Mouse (Mus musculus): ENCODE data around the gene Mrpl47. TPM values are rescaled to one million over a fixed set of nuclear protein-coding genes. Genes with fewer than 3 reads are reported as not detected.

Gene Mrpl47
- polyA plus RNA-seq (2015; fragmentation: Nextera tagmentation; extraction: Ambion mirVana), result 17.6 and 18.9 TPM in 2 replicates

DNA sequence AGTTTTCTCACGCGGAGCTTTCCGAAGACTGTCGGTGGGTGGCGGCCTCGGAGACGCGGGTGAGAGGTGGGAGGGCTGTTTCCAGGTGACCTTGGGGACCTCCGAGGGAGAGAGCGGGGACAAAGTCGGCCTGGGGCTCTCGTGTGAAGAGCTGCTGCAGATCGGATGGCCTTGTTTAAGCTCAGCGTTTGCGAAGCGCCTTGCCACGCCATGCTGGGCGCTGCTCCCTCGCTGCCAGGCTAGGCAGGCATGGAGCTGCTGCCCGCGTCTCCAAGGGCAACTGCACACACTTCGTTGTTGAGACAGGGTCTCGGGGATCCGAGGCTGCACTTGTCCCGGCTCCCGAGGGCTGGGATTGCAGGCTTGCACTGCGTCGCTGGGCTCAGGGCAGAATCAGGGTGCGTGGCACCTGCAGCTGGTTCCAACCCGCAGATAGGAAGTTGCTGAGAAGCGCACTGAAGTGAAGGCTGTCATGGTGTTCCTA is at the start of gene Mrpl47:
Mrpl47 (minus strand) TSS at position 434 of the 484 bp plus-strand sequence.

GRCm38 (mm10) chr3:32736244-32737171 is 897 bp downstream of the Mrpl47 start, which contains the start of gene Ndufb5:
TSS of gene Ndufb5 (plus strand) at chr3:32736990.

GRCm38 (mm10) chr3:32705647-32706348 is 31.6 kb downstream of the Mrpl47 start, which contains the start of gene Actl6a:
TSS of gene Actl6a (plus strand) at chr3:32706298.

Other genes starting within 250 kb of the Mrpl47 start
- gene Kcnmb3, start 245.4 kb downstream of the Mrpl47 start, polyA plus RNA-seq (2015; fragmentation: Nextera tagmentation; extraction: Ambion mirVana), result not detected in 2 replicates
- 25.3 and 29.8 TPM in 2 replicates for gene Zfp639, start 227.3 kb downstream of the Mrpl47 start, polyA plus RNA-seq (2015; fragmentation: Nextera tagmentation; extraction: Ambion mirVana)
- 14.0 and 23.9 TPM in 2 replicates for gene Mfn1, start 208.1 kb downstream of the Mrpl47 start, polyA plus RNA-seq (2015; fragmentation: Nextera tagmentation; extraction: Ambion mirVana)
- 50.3 and 51.5 TPM in 2 replicates for gene Gnb4, start 121.0 kb downstream of the Mrpl47 start, polyA plus RNA-seq (2015; fragmentation: Nextera tagmentation; extraction: Ambion mirVana)
- gene Actl6a, start 31.3 kb downstream of the Mrpl47 start, polyA plus RNA-seq (2015; fragmentation: Nextera tagmentation; extraction: Ambion mirVana), result 51.9 and 58.5 TPM in 2 replicates
- 303 and 315 TPM in 2 replicates for gene Ndufb5, start 615 bp downstream of the Mrpl47 start, polyA plus RNA-seq (2015; fragmentation: Nextera tagmentation; extraction: Ambion mirVana)
- 2.4 and 3.0 TPM in 2 replicates for gene Usp13, start 79.9 kb upstream of the Mrpl47 start, polyA plus RNA-seq (2015; fragmentation: Nextera tagmentation; extraction: Ambion mirVana)